In the genomic region with DNA sequence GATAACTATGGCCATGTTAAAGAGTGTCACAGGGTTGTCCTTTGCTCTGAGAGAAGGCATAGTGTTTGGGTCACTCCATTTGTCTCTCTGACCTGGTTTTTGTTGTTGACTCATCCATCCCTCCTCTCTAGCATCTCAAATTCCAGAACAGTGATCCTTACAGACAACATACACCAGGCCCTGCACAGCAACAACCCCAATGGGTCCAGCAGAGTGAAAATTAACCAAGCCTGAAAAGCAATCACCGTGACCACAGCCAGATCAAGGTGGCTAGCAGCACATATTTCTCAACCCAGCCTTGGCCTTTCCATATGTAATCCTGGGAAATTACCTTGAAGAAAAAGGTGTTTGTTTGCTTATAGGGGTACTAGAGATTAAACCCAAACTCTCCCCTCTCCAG, we compare ENCODE assay signal across 8 mouse cellular contexts.
"Had no signal": no experiment of that assay in that cellular context is flagged by ENCODE, and none has a peak within 500 bp of the region (broad histone marks: within the 10 kb centered on the region; RNA-seq: fewer than 3 reads in every experiment).

No protein-coding gene starts in this region.

- H3K4me1 ChIP-seq: limb, embryonic 13.5 days; midbrain, embryonic 13.5 days had no signal

- H3K27me3 ChIP-seq: limb, embryonic 13.5 days; midbrain, embryonic 13.5 days had no signal

- H3K27ac ChIP-seq: limb, embryonic 13.5 days; liver, embryonic 14.5 days; midbrain, embryonic 13.5 days had no signal

- DNase-seq: left cerebral cortex, postnatal 4 days; lung, adult 18-20 months; lung, postnatal 36 days; right cerebral cortex, postnatal 25 days; thymus, postnatal 36 days had no signal

- H3K36me3 ChIP-seq: limb, embryonic 13.5 days; midbrain, embryonic 13.5 days had no signal

- H3K4me3 ChIP-seq: limb, embryonic 13.5 days; midbrain, embryonic 13.5 days had no signal

- H3K9me3 ChIP-seq: limb, embryonic 13.5 days; midbrain, embryonic 13.5 days had no signal

- H3K9ac ChIP-seq: limb, embryonic 13.5 days; liver, embryonic 14.5 days; midbrain, embryonic 13.5 days had no signal

- H3K4me2 ChIP-seq: limb, embryonic 13.5 days; midbrain, embryonic 13.5 days had no signal

- ATAC-seq: midbrain, embryonic 13.5 days had no signal
